Mouse (Mus musculus): ENCODE measurements at regions not wholly inside any gene's neighbourhood (a gene's known extent, or its start where the extent isn't known, plus 50 kb on each side); places are given as distances from the start of the nearest gene placed in this dataset.

- no peak for DNase-seq (ENCODE audit: low spot score in 2 of 2)
Measured at GRCm38 (mm10) chr7:113109481-113109880, 97.8 kb upstream of the Arntl start.

GRCm38 (mm10) chr7:113110867-113111508, 96.3 kb upstream of the Arntl start:
- no peak for DNase-seq (ENCODE audit: low spot score in 2 of 2)

DNA sequence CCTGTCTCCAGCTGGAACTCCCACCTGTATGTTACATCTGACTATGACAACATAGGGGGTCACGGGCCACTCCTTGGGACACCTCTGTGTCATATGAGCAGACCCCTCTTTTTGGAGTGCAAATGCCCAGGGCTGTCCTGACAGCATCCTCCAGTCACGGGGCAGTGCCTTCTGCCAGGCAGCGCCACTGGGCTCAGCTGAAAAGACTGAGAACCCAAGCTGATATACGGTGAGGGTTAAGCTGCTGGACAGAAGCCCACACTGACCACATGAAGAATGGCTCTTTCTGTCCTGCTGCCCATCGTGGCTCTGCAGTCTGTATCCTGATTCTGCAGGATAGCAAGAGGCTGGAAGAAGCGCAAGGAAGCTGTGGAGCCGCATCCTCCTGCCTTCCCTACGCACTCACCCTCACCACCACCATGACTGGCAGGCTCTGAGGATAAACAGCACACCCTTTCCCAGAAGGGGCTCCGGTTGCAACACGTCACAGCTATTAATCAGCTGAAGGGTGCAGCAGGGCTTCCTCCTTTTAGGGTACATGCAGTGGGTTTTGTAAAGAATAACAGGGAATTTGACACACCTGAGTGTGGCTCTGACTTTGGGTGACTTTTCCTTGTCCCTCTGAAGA, 93.9 kb upstream of the Arntl start:
- no peak for DNase-seq (ENCODE audit: low spot score in 2 of 2)

DNA sequence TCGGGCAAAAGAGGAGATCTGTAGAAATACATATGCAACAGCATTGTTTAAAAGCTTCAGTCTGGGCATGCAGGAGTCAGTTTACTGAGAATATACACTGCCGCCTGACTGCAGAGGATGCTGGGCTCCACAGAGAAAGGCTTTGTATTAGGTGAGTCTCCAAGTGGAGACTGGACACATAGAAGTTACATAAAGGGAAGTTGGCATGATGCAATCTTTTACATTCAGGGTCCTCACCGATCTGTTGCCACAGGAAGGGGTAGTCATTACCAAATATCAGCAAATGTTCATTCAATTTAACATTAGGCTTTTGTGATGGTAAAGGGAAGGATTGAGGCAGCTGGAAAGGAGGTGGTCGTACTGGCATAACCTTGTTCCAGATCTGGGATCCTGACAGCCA, 89.7 kb upstream of the Arntl start:
- DNase-seq (ENCODE audit: low spot score in 2 of 2) = no peak

GRCm38 (mm10) chr7:113121911-113122319, 85.3 kb upstream of the Arntl start:
- DNase-seq (ENCODE audit: low spot score in 2 of 2) = no peak

GRCm38 (mm10) chr7:113126010-113126409, 81.3 kb upstream of the Arntl start:
- no peak for DNase-seq (ENCODE audit: low spot score in 2 of 2)

- DNase-seq (ENCODE audit: low spot score in 2 of 2) = no peak
Measured at GRCm38 (mm10) chr7:113130552-113130951, 76.7 kb upstream of the Arntl start.

- peak; percentile 79 to 81 for DNase-seq (ENCODE audit: low spot score in 2 of 2)
Measured at GRCm38 (mm10) chr7:113131945-113132538, 75.2 kb upstream of the Arntl start.

DNA sequence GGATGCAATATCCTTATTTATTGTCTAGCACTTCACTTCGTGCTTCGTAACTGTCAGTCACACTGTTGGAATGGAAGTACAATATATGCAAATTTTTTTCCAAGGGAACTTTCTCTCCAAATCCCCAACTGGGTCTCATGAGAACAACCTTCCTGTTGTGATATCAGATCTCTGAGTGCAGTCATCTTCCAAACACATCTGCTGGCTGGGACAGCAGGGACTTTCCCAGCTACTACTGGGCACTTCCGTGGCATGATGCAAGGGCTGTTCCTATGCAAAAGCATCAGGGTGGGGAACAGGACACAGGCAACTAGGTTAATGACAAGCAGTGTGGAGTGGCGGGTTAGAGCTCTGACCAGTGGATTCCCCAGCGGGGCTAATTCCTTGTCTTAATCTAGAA, 73.4 kb upstream of the Arntl start:
- DNase-seq (ENCODE audit: low spot score in 2 of 2) = no peak

DNA sequence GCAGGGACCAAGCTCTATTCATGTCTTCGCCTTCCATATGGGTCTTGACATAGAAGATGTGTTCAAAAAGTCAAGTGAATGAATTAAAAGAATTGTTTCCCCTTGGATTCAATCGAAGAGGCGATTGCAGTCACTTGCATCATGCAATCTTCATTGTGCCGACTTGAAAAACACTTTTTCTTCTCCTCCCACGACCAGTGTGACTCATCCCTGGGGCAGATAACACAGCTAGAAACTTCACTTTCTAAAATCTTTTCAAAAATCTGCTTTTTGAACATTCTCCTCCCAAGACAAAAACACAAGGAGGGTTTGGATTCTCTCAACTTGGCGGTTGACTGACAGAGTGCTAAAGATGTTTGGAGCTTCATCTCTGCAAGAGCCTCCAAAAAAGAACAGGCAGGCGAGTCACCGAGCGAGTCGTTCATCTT, 67.2 kb upstream of the Arntl start:
- DNase-seq (ENCODE audit: low spot score in 2 of 2) = no peak

GRCm38 (mm10) chr7:113141846-113142683, 65.2 kb upstream of the Arntl start:
- DNase-seq (ENCODE audit: low spot score in 2 of 2) = no peak

- peak; percentile 87 to 91 for DNase-seq (ENCODE audit: low spot score in 2 of 2)
Measured at GRCm38 (mm10) chr7:113143552-113143951, 63.7 kb upstream of the Arntl start.

DNA sequence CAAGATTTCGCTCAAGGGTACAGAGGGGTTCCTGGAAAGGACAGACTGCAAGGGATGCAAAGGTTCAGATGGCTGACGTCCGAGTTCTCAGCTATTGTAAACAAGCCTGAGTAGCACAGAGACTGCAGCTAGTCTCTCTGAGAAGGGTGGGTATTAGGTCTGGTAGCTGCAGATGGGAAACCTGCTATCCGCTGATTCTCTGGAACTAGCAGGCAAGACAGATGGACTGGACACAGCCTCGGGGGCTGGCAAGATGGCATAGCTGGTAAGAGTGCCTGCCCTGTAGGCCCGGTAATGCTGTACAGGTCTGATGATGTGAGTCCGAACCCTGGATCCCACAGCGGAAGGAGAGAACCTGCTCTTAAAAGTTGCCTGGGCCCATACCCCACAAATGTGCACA, 62.2 kb upstream of the Arntl start:
- DNase-seq (ENCODE audit: low spot score in 2 of 2) = no peak

DNA sequence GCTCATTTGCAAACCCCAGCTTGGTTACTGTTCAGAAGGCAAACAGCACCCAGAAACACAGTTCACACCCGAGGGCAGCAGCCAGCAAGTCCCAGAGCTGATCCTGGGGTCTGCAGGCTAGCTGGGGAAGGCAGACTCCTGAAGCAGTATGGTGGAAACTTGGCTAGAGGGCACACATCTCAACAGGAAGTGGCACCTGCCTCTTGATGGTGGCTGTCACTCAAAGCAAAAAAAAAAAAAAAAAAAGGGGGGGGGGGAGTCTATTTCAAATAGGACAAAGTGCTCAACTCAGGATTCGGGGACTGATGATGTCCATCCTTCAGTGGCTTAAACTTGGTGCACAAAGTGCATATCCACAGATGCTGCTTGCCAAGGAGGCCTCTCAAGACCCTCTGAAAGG, 61.2 kb upstream of the Arntl start:
- DNase-seq (ENCODE audit: low spot score in 2 of 2) = no peak

GRCm38 (mm10) chr7:113146526-113146925, 60.7 kb upstream of the Arntl start:
- no peak for DNase-seq (ENCODE audit: low spot score in 2 of 2)

DNA sequence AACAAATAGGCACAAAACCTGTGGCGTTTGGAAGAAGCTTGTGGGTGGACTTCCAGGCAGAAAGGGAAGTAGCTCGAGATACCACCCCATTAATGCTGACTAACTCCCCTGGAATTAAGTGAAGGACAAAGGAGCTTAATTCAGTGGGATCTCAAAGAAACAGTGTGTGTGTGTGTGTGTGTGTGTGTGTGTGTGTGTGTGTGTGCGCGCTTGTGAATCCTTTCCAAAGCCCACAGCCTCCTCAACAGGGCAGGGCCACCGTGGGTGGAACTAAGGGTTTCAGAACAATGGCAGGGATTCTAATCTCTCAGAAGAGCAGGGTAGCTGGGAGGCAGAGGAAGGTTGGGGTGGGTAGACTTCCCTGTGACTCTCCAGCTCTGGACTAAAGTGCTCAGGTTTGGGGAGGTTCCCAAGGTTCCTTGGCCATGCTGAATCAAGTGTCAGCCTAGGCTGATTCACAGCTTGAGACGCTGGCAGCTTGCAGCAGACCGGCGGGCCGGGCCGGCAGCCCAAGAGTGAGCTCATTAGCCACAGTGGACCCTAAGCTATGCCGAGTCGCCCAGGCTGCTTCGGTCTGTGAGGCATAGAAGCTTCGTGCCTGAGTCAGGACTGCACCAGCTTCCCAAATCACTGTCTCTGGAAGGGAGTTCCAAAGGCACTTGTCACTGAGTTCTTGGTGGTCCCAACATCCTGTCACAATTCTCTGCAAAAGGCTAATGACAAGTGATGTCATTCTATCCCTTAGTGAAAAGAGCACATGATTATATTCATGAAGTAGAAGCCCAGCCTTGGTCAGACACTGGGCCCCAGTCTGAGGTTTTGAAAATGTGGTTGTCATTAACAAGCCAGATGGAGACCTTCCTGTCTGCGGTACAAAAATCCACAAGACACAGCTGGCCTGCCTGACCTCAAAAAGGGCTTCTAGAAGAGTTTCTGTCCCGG, 59.6 kb upstream of the Arntl start:
- no peak for DNase-seq (ENCODE audit: low spot score in 2 of 2)

- DNase-seq (ENCODE audit: low spot score in 2 of 2) = no peak
Measured at GRCm38 (mm10) chr7:113148700-113149099, 58.6 kb upstream of the Arntl start.

GRCm38 (mm10) chr7:113149966-113150470, 57.2 kb upstream of the Arntl start:
- DNase-seq (ENCODE audit: low spot score in 2 of 2) = no peak

DNA sequence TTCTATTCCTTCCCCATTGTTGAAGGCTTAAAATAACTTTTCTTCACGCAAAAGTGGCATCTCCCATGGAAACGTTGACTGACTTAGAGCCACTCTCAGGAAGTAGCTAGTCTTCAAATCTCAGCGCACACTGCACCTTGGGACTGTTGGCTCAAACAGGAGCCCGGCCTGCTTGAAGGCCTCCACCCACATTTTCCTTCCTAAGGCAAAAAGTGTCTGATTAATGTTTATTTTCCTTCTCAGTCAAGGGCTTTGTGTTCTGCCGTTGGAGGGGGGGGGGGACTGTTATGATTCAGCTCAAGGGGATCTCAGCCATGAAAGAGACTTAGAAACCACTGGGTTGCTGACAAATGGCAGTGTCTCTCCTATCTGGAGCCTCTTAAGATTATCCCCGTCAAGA, 56.5 kb upstream of the Arntl start:
- DNase-seq (ENCODE audit: low spot score in 2 of 2) = no peak

DNA sequence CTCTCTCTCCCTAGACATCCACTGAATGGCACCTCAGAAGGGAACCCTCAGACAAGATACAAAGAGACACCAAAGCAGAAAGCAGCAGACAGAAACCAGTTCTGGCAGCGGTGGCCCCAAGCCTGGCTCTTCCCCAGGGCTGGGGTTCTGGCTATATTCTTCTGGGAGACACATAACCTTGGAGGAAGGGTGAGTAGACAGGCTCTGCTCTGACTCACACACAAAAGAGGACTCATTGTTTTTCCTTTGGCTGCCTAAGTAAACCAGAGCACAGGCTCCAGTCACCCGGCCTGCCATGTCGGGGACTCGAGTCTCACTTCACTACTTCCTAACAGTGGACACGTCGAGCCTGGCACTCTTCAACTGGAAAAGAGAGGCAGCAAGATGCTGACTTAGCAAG, 55.8 kb upstream of the Arntl start:
- DNase-seq (ENCODE audit: low spot score in 2 of 2) = peak; percentile 42 to 45
